Comparison of ENCODE assay signal across 24 mouse cellular contexts in the genomic region with DNA sequence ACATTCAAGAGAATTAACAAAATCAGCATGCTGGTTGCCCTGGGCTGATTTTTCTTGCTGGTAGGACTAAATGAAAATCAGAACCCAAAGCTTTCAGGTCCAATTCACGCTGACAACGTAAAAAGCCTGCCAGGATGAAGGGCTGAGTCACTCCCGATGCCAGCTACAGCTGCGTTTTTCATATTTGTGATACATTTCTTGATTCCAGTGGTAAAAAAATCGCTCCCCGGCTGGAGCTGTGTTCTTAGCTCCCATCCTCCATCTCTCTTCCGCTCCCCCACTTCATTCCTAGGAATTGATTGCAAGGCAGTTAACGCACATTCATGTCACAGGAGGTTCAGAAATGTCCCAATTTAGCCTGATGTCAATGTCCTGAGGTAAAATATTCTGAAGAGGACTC.
DNase-seq lines count a peak whose midpoint lies in the region; ATAC-seq and TF ChIP-seq lines count a peak whose summit lies in the region.
"Had no signal": no experiment of that assay in that cellular context is flagged by ENCODE, and none has a peak within 500 bp of the region (broad histone marks: within the 10 kb centered on the region; RNA-seq: fewer than 3 reads in every experiment).

No protein-coding gene starts in this region.

- H3K9ac ChIP-seq in hindbrain, postnatal 0 days (replicated peaks; ENCODE audit: low read length), result no peak overlapping the region
- H3K9ac ChIP-seq: hindbrain, embryonic 12.5 days; limb, embryonic 13.5 days; liver, embryonic 14.5 days; lung, embryonic 15.5 days; midbrain, embryonic 13.5 days; neural tube, embryonic 15.5 days had no signal

- DNase-seq in cerebellum, adult 9-10 months, result peak; percentile 4
- no peak for DNase-seq in cerebellum, adult 2 months
- no peak for DNase-seq in hindbrain, postnatal 0 days (ENCODE audit: low spot score)
- DNase-seq in hindbrain, embryonic 10.5 days (ENCODE audit: low spot score), result no peak
- DNase-seq in brain, adult 2 months (ENCODE audit: low read depth, low spot score), result peak; percentile 69
- DNase-seq in layer of hippocampus, adult 9-10 months (ENCODE audit: low spot score), result peak; percentile 10
- no peak for DNase-seq in MN1 (ENCODE audit: low spot score)
- no peak for DNase-seq in ovary, postnatal 10 days (ENCODE audit: low spot score)
- DNase-seq: adrenal gland, postnatal 10 days; cerebellum, adult 11 months; cerebellum, postnatal 25 days; embryo, embryonic 11 days; gastrocnemius, postnatal 14 days; kidney, postnatal 36 days; thymus, adult 18-20 months had no signal

- no peaks in the 10 kb centered on the region for H3K4me1 ChIP-seq in cerebellum, adult 2 months (ENCODE audit: control insufficient read depth, insufficient read depth, low read length)
- no peaks in the 10 kb centered on the region for H3K4me1 ChIP-seq in hindbrain, postnatal 0 days (ENCODE audit: insufficient read depth, low read length)
- no peaks in the 10 kb centered on the region for H3K4me1 ChIP-seq in hindbrain, embryonic 10.5 days (replicated peaks)
- H3K4me1 ChIP-seq: hindbrain, embryonic 12.5 days; limb, embryonic 13.5 days; lung, embryonic 15.5 days; midbrain, embryonic 13.5 days; neural tube, embryonic 15.5 days had no signal

- H3K9me3 ChIP-seq in hindbrain, postnatal 0 days (ENCODE audit: low read length), result no peaks in the 10 kb centered on the region
- H3K9me3 ChIP-seq in hindbrain, embryonic 10.5 days, result no peaks in the 10 kb centered on the region
- H3K9me3 ChIP-seq: hindbrain, embryonic 12.5 days; limb, embryonic 13.5 days; lung, embryonic 15.5 days; midbrain, embryonic 13.5 days; neural tube, embryonic 15.5 days had no signal

- H3K27ac ChIP-seq in cerebellum, adult 2 months (ENCODE audit: insufficient read depth, low read length), result no peak overlapping the region
- no peak overlapping the region for H3K27ac ChIP-seq in hindbrain, postnatal 0 days
- no peak overlapping the region for H3K27ac ChIP-seq in hindbrain, embryonic 10.5 days
- H3K27ac ChIP-seq: hindbrain, embryonic 12.5 days; limb, embryonic 13.5 days; liver, embryonic 14.5 days; lung, embryonic 15.5 days; midbrain, embryonic 13.5 days; neural tube, embryonic 15.5 days had no signal

- H3K4me3 ChIP-seq in cerebellum, adult 2 months (replicated peaks; ENCODE audit: insufficient read depth, low read depth, low read length), result no peak overlapping the region
- H3K4me3 ChIP-seq in hindbrain, postnatal 0 days (ENCODE audit: low read length), result no peak overlapping the region
- no peak overlapping the region for H3K4me3 ChIP-seq in hindbrain, embryonic 10.5 days
- H3K4me3 ChIP-seq: hindbrain, embryonic 12.5 days; limb, embryonic 13.5 days; lung, embryonic 15.5 days; midbrain, embryonic 13.5 days; neural tube, embryonic 15.5 days had no signal

- 59% methylated on average over 8 of the region's 8 CpGs for WGBS in cerebellum, adult 2 months
- WGBS in hindbrain, postnatal 0 days, result 69% methylated on average over 8 of the region's 8 CpGs
- 91% methylated on average over 8 of the region's 8 CpGs for WGBS in hindbrain, embryonic 10.5 days

- no peak for TF ChIP-seq CTCF in cerebellum, adult 2 months (IDR thresholded peaks at IDR 0.05; ENCODE audit: borderline replicate concordance, insufficient read depth, low read depth, low read length)
- no peak for TF ChIP-seq CTCF in hindbrain, postnatal 0 days (IDR thresholded peaks at IDR 0.05; ENCODE audit: low read depth)

- H3K27me3 ChIP-seq in cerebellum, adult 2 months (ENCODE audit: control insufficient read depth, insufficient read depth, low read length), result no peaks in the 10 kb centered on the region
- no peaks in the 10 kb centered on the region for H3K27me3 ChIP-seq in hindbrain, postnatal 0 days (ENCODE audit: insufficient read depth, low read length)
- H3K27me3 ChIP-seq in hindbrain, embryonic 10.5 days (ENCODE audit: insufficient read depth, poor library complexity, severe bottlenecking), result no peaks in the 10 kb centered on the region
- H3K27me3 ChIP-seq: hindbrain, embryonic 12.5 days; limb, embryonic 13.5 days; lung, embryonic 15.5 days; midbrain, embryonic 13.5 days; neural tube, embryonic 15.5 days had no signal

- peak overlapping the region; percentile 4; the same call in 1 of the 2 replicates for H3K4me2 ChIP-seq in hindbrain, postnatal 0 days (ENCODE audit: low read depth, low read length)
- H3K4me2 ChIP-seq: hindbrain, embryonic 12.5 days; limb, embryonic 13.5 days; lung, embryonic 15.5 days; midbrain, embryonic 13.5 days; neural tube, embryonic 15.5 days had no signal

- TF ChIP-seq POLR2A in cerebellum, adult 2 months (IDR thresholded peaks at IDR 0.05; ENCODE audit: borderline replicate concordance, insufficient read depth, low read length), result no peak

- ATAC-seq in hindbrain, postnatal 0 days, result no peak
- ATAC-seq: forebrain, embryonic 16.5 days; intestine, embryonic 16.5 days; midbrain, embryonic 13.5 days; Patski had no signal

- no peaks in the 10 kb centered on the region for H3K36me3 ChIP-seq in hindbrain, postnatal 0 days (ENCODE audit: insufficient read depth, low read length)
- H3K36me3 ChIP-seq in hindbrain, embryonic 10.5 days, result no peaks in the 10 kb centered on the region
- H3K36me3 ChIP-seq: hindbrain, embryonic 12.5 days; limb, embryonic 13.5 days; lung, embryonic 15.5 days; midbrain, embryonic 13.5 days; neural tube, embryonic 15.5 days had no signal

Comparison
In these comparisons a context has a peak if more than half of its experiments do, and no peak if none do; other contexts are left out.
1. DNase-seq: peak in cerebellum, adult 9-10 months (single experiment), brain, adult 2 months (single experiment) and layer of hippocampus, adult 9-10 months (single experiment); none in cerebellum, adult 2 months (0 of 2), hindbrain, postnatal 0 days (single experiment), hindbrain, embryonic 10.5 days (single experiment), MN1 (single experiment) and ovary, postnatal 10 days (single experiment).